Mouse (Mus musculus) heart, adult 9 months (tissue): ENCODE measurements around the gene Olfr71.

Experiments used
- DNase-seq, 2 experiments: peaks; one replicate each; pipeline ENCODE4 v3.0.0; 2022; ENCODE audit warnings: low spot score in 2 of 2

The Olfr71 gene

DNA sequence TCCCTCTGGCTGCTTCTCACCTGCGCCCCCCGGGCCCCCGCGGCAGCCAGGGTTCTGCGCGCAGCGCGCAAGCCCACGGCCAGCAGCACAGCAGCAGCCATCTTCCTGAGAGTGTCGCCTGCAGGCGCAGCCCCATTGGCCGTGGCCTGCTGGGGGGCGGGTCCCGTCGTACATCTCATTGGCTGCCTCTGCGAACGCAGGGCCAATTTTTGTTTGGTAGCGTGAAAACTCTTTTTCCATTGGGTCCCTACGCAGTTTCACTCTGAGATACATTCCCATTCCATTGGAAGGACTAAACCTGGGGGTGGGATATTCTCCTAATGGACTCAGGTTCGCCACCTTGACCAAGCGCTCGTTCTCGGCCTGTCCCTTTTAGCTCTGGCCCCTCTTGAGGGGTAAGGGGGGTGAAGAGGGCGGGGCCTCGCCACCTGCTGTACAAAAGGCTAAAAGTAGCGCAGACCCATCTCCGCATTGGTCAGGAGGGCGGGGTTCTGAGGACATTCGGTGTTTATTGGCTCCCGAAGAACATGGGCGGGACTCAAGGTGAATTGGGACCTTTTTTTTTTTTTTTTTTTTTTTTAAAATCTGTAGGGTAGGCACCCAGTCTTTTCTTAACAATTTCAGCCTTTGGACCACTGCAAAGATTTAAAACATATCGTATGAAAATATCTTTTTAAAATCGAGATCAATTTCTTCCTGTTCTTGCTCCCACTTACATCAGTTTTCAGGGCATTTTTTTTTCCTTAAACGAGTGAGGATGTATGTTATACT lies 53.5 kb downstream of the Olfr71 start, which contains the start of gene Hint2:
Gene Hint2 (minus strand): TSS at position 128 of the 771 bp plus-strand sequence.
- peak; percentile 96 to 98 for DNase-seq

DNA sequence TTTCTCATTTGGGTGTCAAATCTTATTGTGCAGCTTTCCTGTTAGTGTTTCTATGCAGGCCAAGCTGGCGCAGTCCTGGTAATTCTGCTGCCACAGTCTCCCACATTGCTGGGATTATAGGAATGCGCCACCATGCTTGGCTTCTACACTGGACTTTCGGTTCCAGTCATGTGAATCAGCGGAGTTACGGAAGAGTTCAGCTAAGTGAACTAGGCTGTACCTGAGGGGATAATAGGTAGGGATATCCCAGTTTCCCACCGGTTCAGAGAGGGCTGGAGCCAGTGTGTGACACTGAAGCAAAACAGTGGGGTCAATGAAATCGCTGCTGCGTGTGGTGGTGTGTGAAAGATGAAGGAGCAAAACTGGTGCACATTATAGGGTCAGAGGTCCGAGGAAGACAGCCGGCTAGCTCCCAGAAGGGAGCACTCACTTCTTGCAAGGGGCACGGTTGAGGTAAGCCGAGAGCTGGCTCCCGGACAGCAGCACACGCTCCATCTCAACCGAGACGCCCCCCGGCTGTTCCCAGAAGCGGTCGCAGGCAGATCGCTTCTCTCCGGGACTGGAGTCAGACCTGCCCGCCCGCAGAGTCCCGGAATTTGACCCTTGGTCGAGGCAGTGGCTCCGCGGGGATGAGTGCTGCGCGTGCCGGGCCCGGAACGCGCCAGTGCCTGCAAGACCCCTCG lies 54.3 kb downstream of the Olfr71 start:
- no peak for DNase-seq
